In genomic region chr17:32506729-32507245, GRCm38 (mm10) we compare ENCODE assay signal across 8 mouse cellular contexts. TPM values are rescaled to one million over a fixed set of nuclear protein-coding genes. Genes with fewer than 3 reads are reported as not detected.
A peak's percentile ranks its signal among the peaks of the same experiment; 100 is the strongest.
DNase-seq lines count a peak whose midpoint lies in the region; ATAC-seq and TF ChIP-seq lines count a peak whose summit lies in the region.

No protein-coding gene starts in this region.

- peak overlapping the region; percentile 75; the same call in 1 of the 2 replicates for H3K27ac ChIP-seq in lung, embryonic 14.5 days (ENCODE audit: low read depth)
- H3K27ac ChIP-seq in embryonic facial prominence, embryonic 14.5 days (replicated peaks; ENCODE audit: low read depth, low read length), result peak overlapping the region; percentile 73
- peak overlapping the region; percentile 81 for H3K27ac ChIP-seq in hindbrain, postnatal 0 days

- peak overlapping the region; percentile 65 for H3K9ac ChIP-seq in lung, embryonic 14.5 days
- peak overlapping the region; percentile 63 for H3K9ac ChIP-seq in embryonic facial prominence, embryonic 14.5 days (ENCODE audit: low read depth, low read length)
- H3K9ac ChIP-seq in hindbrain, postnatal 0 days (replicated peaks; ENCODE audit: low read length), result peak overlapping the region; percentile 54

- peaks cover 4% of the 10 kb centered on the region; the same call in 1 of the 2 replicates for H3K4me1 ChIP-seq in lung, embryonic 14.5 days (ENCODE audit: insufficient read depth)
- H3K4me1 ChIP-seq in embryonic facial prominence, embryonic 14.5 days (ENCODE audit: control insufficient read depth, insufficient read depth, low read length), result peaks cover 8% of the 10 kb centered on the region; the same call in 1 of the 2 replicates
- peaks cover 6% of the 10 kb centered on the region; the same call in 1 of the 2 replicates for H3K4me1 ChIP-seq in hindbrain, postnatal 0 days (ENCODE audit: insufficient read depth, low read length)

- no peaks in the 10 kb centered on the region for H3K9me3 ChIP-seq in lung, embryonic 14.5 days (ENCODE audit: low read depth, low read length)
- H3K9me3 ChIP-seq in embryonic facial prominence, embryonic 14.5 days (ENCODE audit: control insufficient read depth, low read length), result no peaks in the 10 kb centered on the region
- H3K9me3 ChIP-seq in hindbrain, postnatal 0 days (ENCODE audit: low read length), result no peaks in the 10 kb centered on the region

- H3K4me3 ChIP-seq in lung, embryonic 14.5 days (ENCODE audit: low read depth, low read length), result peak overlapping the region; percentile 52
- peak overlapping the region; percentile 49 for H3K4me3 ChIP-seq in embryonic facial prominence, embryonic 14.5 days (ENCODE audit: low read depth, low read length)
- peak overlapping the region; percentile 38 for H3K4me3 ChIP-seq in hindbrain, postnatal 0 days (ENCODE audit: low read length)

- H3K27me3 ChIP-seq in lung, embryonic 14.5 days (ENCODE audit: insufficient read depth, low read length), result no peaks in the 10 kb centered on the region
- no peaks in the 10 kb centered on the region for H3K27me3 ChIP-seq in embryonic facial prominence, embryonic 14.5 days (replicated peaks; ENCODE audit: control insufficient read depth, insufficient read depth, low read length)
- H3K27me3 ChIP-seq in hindbrain, postnatal 0 days (ENCODE audit: insufficient read depth, low read length), result no peaks in the 10 kb centered on the region

- peak; percentile 52; the same call in 1 of the 2 replicates for ATAC-seq in lung, embryonic 14.5 days (ENCODE audit: insufficient read depth)
- ATAC-seq in embryonic facial prominence, embryonic 14.5 days (ENCODE audit: low read depth), result no peak
- peak; percentile 61; the same call in 1 of the 2 replicates for ATAC-seq in hindbrain, postnatal 0 days
- ATAC-seq in megakaryocyte progenitor cell, adult 5-6 weeks (replicated peaks; ENCODE audit: poor library complexity), result 0 out of 2 replicates have a peak, but pooled peaks have one; percentile 12

- TF ChIP-seq CTCF in lung, embryonic 14.5 days (IDR thresholded peaks at IDR 0.05; ENCODE audit: low read depth), result no peak
- no peak for TF ChIP-seq CTCF in hindbrain, postnatal 0 days (IDR thresholded peaks at IDR 0.05; ENCODE audit: low read depth)

- no peaks in the 10 kb centered on the region for H3K36me3 ChIP-seq in lung, embryonic 14.5 days (ENCODE audit: insufficient read depth)
- peaks cover 13% of the 10 kb centered on the region; the same call in 1 of the 2 replicates for H3K36me3 ChIP-seq in embryonic facial prominence, embryonic 14.5 days (ENCODE audit: control insufficient read depth, insufficient read depth, low read length)
- no peaks in the 10 kb centered on the region for H3K36me3 ChIP-seq in hindbrain, postnatal 0 days (ENCODE audit: insufficient read depth, low read length)

- WGBS in lung, embryonic 14.5 days, result 30% methylated on average over 9 of the region's 9 CpGs
- WGBS in embryonic facial prominence, embryonic 14.5 days, result 30% methylated on average over 9 of the region's 9 CpGs
- WGBS in hindbrain, postnatal 0 days, result 35% methylated on average over 9 of the region's 9 CpGs

- H3K4me2 ChIP-seq in lung, embryonic 14.5 days, result peak overlapping the region; percentile 91
- H3K4me2 ChIP-seq in embryonic facial prominence, embryonic 14.5 days (ENCODE audit: low read depth, low read length), result peak overlapping the region; percentile 67
- peak overlapping the region; percentile 86 for H3K4me2 ChIP-seq in hindbrain, postnatal 0 days (ENCODE audit: low read depth, low read length)

- no peak for DNase-seq in lung, embryonic 14.5 days
- DNase-seq in lung, postnatal 4 days, result no peak
- peak; percentile 2 for DNase-seq in embryonic facial prominence, embryonic 14.5 days (ENCODE audit: low spot score)
- DNase-seq in hindbrain, postnatal 0 days (ENCODE audit: low spot score), result peak; percentile 23
- no peak for DNase-seq in left cerebral cortex, adult 8-10 months (ENCODE audit: low spot score in 2 of 2)
- no peak for DNase-seq in thymus, postnatal 10 days (ENCODE audit: low spot score in 2 of 2)
- DNase-seq in cerebellum, postnatal 25 days, result no peak

RNA-seq across cellular contexts. Expression of gene Cyp4f17, which starts 0.9 kb away (rescaled TPM):
- 5.4 and 5.9 TPM in 2 replicates for polyA plus RNA-seq in lung, embryonic 14.5 days (2014; fragmentation: Nextera tagmentation; extraction: Ambion mirVana)
- 5.3 and 5.8 TPM in 2 replicates for polyA plus RNA-seq in embryonic facial prominence, embryonic 14.5 days (2014; fragmentation: Nextera tagmentation; extraction: Ambion mirVana)
- 8.6 and 21.8 TPM in 2 replicates for total RNA-seq in hindbrain, postnatal 0 days (2014; rRNA removed)
- 10.5 and 11.5 TPM in 2 replicates for polyA plus RNA-seq in hindbrain, postnatal 0 days (2015; fragmentation: Nextera tagmentation; extraction: Ambion mirVana)
- total RNA-seq in megakaryocyte progenitor cell, adult 5-6 weeks (2015), result 0.32 and 1.2 TPM in 2 replicates
- total RNA-seq in megakaryocyte progenitor cell, adult 5-6 weeks (2017), result 0.29 and 1.5 TPM in 2 replicates
- 1 to 10 TPM; 3.9 to 6.4 (median 4.6) TPM for total RNA-seq in left cerebral cortex, adult 8-10 months (2022)

RNA-seq across cellular contexts. Expression of gene Cyp4f16, which starts 29.6 kb away (rescaled TPM):
- 14.1 and 15.7 TPM in 2 replicates for polyA plus RNA-seq in lung, embryonic 14.5 days (2014; fragmentation: Nextera tagmentation; extraction: Ambion mirVana)
- polyA plus RNA-seq in embryonic facial prominence, embryonic 14.5 days (2014; fragmentation: Nextera tagmentation; extraction: Ambion mirVana), result 18.0 and 18.3 TPM in 2 replicates
- total RNA-seq in hindbrain, postnatal 0 days (2014; rRNA removed), result 10.5 and 20.3 TPM in 2 replicates
- polyA plus RNA-seq in hindbrain, postnatal 0 days (2015; fragmentation: Nextera tagmentation; extraction: Ambion mirVana), result 14.3 and 16.0 TPM in 2 replicates
- 11.1 and 11.6 TPM in 2 replicates for total RNA-seq in megakaryocyte progenitor cell, adult 5-6 weeks (2015)
- 11.2 and 13.7 TPM in 2 replicates for total RNA-seq in megakaryocyte progenitor cell, adult 5-6 weeks (2017)
- 1 to 10 TPM; 4.8 to 7.1 (median 6.4) TPM for total RNA-seq in left cerebral cortex, adult 8-10 months (2022)

RNA-seq across cellular contexts. Expression of gene Cyp4f39, which starts 54.3 kb away (rescaled TPM):
- 0.72 and 0.87 TPM in 2 replicates for polyA plus RNA-seq in lung, embryonic 14.5 days (2014; fragmentation: Nextera tagmentation; extraction: Ambion mirVana)
- 4.8 and 6.2 TPM in 2 replicates for polyA plus RNA-seq in embryonic facial prominence, embryonic 14.5 days (2014; fragmentation: Nextera tagmentation; extraction: Ambion mirVana)
- 3.8 and 4.0 TPM in 2 replicates for total RNA-seq in hindbrain, postnatal 0 days (2014; rRNA removed)
- polyA plus RNA-seq in hindbrain, postnatal 0 days (2015; fragmentation: Nextera tagmentation; extraction: Ambion mirVana), result 1.3 TPM in 2 replicates
- total RNA-seq in megakaryocyte progenitor cell, adult 5-6 weeks (2015), result 0.17 TPM in 1 of 2 replicates, not detected in the other
- 0.42 and 0.81 TPM in 2 replicates for total RNA-seq in megakaryocyte progenitor cell, adult 5-6 weeks (2017)
- not detected for total RNA-seq in left cerebral cortex, adult 8-10 months (2022)

Comparison
In these comparisons a context has a peak if more than half of its experiments do, and no peak if none do; other contexts are left out.
1. DNase-seq: peak in embryonic facial prominence, embryonic 14.5 days (single experiment) and hindbrain, postnatal 0 days (single experiment); none in lung, embryonic 14.5 days (single experiment), lung, postnatal 4 days (0 of 2), left cerebral cortex, adult 8-10 months (0 of 2), thymus, postnatal 10 days (0 of 2) and cerebellum, postnatal 25 days (0 of 2).
2. Peak in every context shown above with its lines, with median percentiles within 50 percentile points of each other: H3K27ac ChIP-seq, H3K4me2 ChIP-seq, H3K4me3 ChIP-seq and H3K9ac ChIP-seq.